Mouse (Mus musculus) hindbrain, embryonic 12.5 days (tissue): ENCODE measurements at regions not wholly inside any gene's neighbourhood (a gene's known extent, or its start where the extent isn't known, plus 50 kb on each side); places are given as distances from the start of the nearest gene placed in this dataset.

Experiments
- ATAC-seq: fragments of 200-750 bp; cut with Nextera tagmentation; 2 replicates; pipeline ENCODE4 v1.8.0; 2017; ENCODE audit warnings: moderate TSS enrichment; ENCODE audit not compliant: low FRiP score
- H3K27ac ChIP-seq: fragments of 300-500 bp; sonication (generic); 2 replicates; pipeline ENCODE4 v1.5.1; 2016; ENCODE audit warnings: mild to moderate bottlenecking
- H3K27me3 ChIP-seq: fragments of 300-500 bp; sonication (generic); 2 replicates; pipeline ENCODE4 v1.6.1; 2016; ENCODE audit warnings: mild to moderate bottlenecking
- H3K36me3 ChIP-seq: fragments of 300-500 bp; sonication (generic); 2 replicates; pipeline ENCODE4 v1.6.1; 2016; ENCODE audit warnings: mild to moderate bottlenecking
- H3K4me1 ChIP-seq: fragments of 300-500 bp; sonication (generic); 2 replicates; pipeline ENCODE4 v1.6.1; 2016
- H3K4me2 ChIP-seq: fragments of 300-500 bp; sonication (generic); replicated peaks from 2 replicates; pipeline ENCODE4 v1.6.1; 2016; ENCODE audit warnings: mild to moderate bottlenecking
- H3K4me3 ChIP-seq: fragments of 300-500 bp; sonication (generic); 2 replicates; pipeline ENCODE4 v1.5.1; 2016; ENCODE audit warnings: mild to moderate bottlenecking
- H3K9ac ChIP-seq: fragments of 300-500 bp; sonication (generic); 2 replicates; pipeline ENCODE4 v1.6.1; 2016; ENCODE audit warnings: mild to moderate bottlenecking, moderate library complexity
- H3K9me3 ChIP-seq: fragments of 300-500 bp; sonication (generic); replicated peaks from 2 replicates; pipeline ENCODE4 v1.6.1; 2016; ENCODE audit warnings: mild to moderate bottlenecking
- WGBS: fragments of 180-500 bp; shearing (Covaris S2); methylation state at CpG from one replicate; pipeline ENCODE4 v1.1.7; 2016; 5-methylcytosine and 5-hydroxymethylcytosine counted together

DNA sequence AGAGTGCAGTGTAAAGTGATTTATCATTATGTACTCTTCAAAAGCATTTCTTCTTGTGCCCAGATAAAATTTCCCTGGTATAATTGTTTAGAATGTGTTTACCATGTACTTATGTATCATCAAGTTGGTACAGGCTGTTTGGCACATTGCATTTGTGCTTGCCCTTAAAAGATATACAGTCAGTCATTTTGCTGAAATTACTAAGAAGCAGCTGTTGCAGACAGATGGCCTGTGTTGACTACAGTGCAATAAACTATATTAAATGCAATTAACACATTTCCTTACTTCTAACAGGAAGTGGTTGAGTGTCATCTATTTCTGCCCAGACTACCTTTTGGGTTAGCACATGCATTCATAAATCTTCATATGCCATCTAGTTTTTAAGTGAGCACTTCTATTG, 954.9 kb upstream of the 4931408C20Rik start:
- Histone ChIP-seq H3K4me3 (no peak overlapping the region), H3K27ac (no peak overlapping the region), H3K27me3 (no peaks in the 10 kb centered on the region), H3K9ac (no peak overlapping the region), H3K36me3 (no peaks in the 10 kb centered on the region), H3K4me1 (no peaks in the 10 kb centered on the region), H3K4me2 (no peak overlapping the region), H3K9me3 (no peaks in the 10 kb centered on the region)
- ATAC-seq = no peak

DNA sequence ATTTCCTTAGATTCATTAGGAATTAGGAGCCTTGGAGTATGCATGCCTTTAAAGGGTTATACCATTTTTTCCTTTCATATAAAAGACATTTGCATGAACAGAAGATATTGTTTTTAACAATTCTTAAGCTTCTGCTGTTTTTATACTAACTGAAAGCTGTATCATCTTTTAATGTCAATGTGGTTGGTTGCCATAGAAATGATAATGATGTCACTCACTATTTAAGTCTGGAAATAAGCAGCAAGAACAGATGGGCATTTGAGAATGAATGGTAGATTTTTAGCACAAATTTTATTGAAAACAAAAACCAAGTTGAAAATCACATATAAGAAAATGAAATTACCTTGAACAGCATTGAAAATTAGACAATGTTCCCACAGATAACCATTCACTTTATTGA, 941.8 kb upstream of the 4931408C20Rik start:
- no peak overlapping the region for H3K9ac ChIP-seq
- H3K4me1 ChIP-seq = no peaks in the 10 kb centered on the region
- no peaks in the 10 kb centered on the region for H3K27me3 ChIP-seq
- H3K9me3 ChIP-seq = no peaks in the 10 kb centered on the region
- no peak overlapping the region for H3K27ac ChIP-seq
- H3K36me3 ChIP-seq = no peaks in the 10 kb centered on the region
- H3K4me2 ChIP-seq = no peak overlapping the region
- no peak for ATAC-seq
- no peak overlapping the region for H3K4me3 ChIP-seq

DNA sequence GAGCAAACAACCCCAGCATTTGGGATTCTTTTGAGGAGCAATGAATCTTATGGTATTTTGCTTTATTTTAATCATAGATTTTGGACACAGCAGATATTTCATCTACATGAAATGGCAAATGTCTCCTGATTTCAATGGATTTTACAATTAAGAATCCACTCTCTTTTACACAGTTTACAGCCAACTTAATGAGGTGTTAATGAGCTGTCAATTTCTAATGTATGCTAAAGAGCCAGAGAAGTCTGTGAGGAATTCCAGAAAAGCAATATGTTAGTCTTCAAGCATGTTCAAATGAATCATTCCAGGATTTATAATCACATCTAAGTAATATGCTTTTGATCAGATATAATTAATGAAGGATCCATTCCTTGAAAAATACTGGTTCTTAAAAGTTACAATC, 929.0 kb upstream of the 4931408C20Rik start:
- no peaks in the 10 kb centered on the region for H3K36me3 ChIP-seq
- H3K4me1 ChIP-seq = no peaks in the 10 kb centered on the region
- H3K27me3 ChIP-seq = no peaks in the 10 kb centered on the region
- no peak overlapping the region for H3K4me2 ChIP-seq
- no peak for ATAC-seq
- H3K27ac ChIP-seq = no peak overlapping the region
- H3K4me3 ChIP-seq = no peak overlapping the region
- H3K9ac ChIP-seq = no peak overlapping the region
- no peaks in the 10 kb centered on the region for H3K9me3 ChIP-seq

DNA sequence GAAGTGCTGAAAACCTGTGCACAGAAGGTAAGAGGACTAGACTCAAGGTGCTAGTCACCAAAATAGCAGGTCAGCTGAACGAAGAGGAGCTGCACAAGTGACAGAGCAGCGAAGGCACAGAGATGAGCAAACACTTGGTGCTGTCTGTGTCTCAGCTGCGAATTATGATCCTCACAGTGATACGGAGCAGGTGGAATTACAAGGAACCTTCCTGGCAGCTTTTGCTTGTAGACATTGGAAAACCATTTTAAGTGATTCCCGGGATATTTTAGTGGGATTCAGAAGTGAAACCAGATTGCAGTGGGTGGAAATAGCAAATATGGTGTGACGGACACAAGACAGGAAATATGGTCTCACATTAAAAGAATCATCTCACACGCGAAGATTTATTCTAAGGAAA, 921.3 kb upstream of the 4931408C20Rik start:
- H3K36me3 ChIP-seq = no peaks in the 10 kb centered on the region
- H3K9me3 ChIP-seq = no peaks in the 10 kb centered on the region
- no peak overlapping the region for H3K9ac ChIP-seq
- no peak overlapping the region for H3K4me3 ChIP-seq
- no peak overlapping the region for H3K4me2 ChIP-seq
- WGBS = 86% methylated on average over 8 of the region's 8 CpGs
- no peaks in the 10 kb centered on the region for H3K4me1 ChIP-seq
- no peaks in the 10 kb centered on the region for H3K27me3 ChIP-seq
- H3K27ac ChIP-seq = no peak overlapping the region
- no peak for ATAC-seq

DNA sequence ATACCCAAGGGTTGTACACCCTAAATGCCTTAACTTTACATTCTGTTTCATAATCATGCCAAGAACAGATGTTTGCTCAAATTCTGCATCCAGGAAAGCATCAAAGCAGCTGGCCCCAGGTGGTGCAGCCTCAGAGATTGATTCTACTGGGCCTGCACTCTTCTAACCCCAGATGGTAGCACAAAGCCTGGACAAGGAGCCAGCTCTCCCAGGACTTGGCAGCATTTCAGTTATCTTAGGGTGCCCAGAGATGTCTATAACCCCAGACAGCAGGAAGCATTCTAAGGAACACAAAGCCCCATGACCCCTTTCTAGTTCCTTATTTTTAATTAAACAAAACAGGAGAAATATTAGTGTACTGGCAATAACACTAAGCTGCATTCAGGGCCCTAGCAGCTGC, 891.5 kb upstream of the 4931408C20Rik start:
- Histone ChIP-seq H3K9ac (no peak overlapping the region), H3K4me2 (no peak overlapping the region), H3K4me3 (no peak overlapping the region), H3K9me3 (no peaks in the 10 kb centered on the region), H3K4me1 (no peaks in the 10 kb centered on the region), H3K36me3 (no peaks in the 10 kb centered on the region), H3K27me3 (no peaks in the 10 kb centered on the region), H3K27ac (no peak overlapping the region)
- ATAC-seq = no peak; the same call in 1 of the 2 replicates

GRCm38 (mm10) chr1:27559426-27559825, 872.2 kb upstream of the 4931408C20Rik start:
- Histone ChIP-seq H3K4me1 (no peaks in the 10 kb centered on the region), H3K4me3 (no peak overlapping the region), H3K4me2 (no peak overlapping the region), H3K9me3 (no peaks in the 10 kb centered on the region), H3K36me3 (no peaks in the 10 kb centered on the region), H3K27me3 (no peaks in the 10 kb centered on the region), H3K27ac (no peak overlapping the region), H3K9ac (no peak overlapping the region)
- no peak for ATAC-seq

DNA sequence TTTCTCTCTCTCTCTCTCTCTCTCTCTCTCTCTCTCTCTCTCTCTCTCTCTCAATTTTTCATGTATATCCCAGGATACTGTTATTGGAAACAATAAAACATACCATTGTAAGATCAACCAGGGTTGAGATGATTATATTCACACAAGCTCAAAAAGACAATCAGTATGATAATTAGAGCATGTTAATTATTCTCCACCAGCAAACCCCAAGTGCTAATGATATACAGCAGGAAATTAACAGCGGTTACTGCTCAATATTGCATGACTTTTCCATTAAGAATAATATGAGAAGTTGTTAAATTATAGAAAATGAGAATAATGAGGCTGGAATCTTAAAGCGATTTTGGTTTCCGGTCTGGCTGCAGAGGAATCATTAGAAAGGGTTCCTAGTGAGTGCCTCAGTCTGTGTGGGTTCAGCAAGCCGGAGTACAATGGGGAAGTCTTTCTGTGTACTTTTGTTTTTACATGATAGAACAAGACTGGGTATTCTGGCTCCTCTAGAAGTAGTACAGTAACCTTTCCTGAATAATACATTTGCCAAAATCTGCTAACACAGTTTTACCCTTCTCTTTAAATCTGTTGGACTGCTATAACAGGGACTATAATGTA, 823.6 kb upstream of the 4931408C20Rik start:
- no peaks in the 10 kb centered on the region for H3K4me1 ChIP-seq
- H3K36me3 ChIP-seq = no peaks in the 10 kb centered on the region
- H3K9ac ChIP-seq = no peak overlapping the region
- no peak overlapping the region for H3K4me3 ChIP-seq
- ATAC-seq = peak; percentile 40; the same call in 1 of the 2 replicates
- H3K9me3 ChIP-seq = no peaks in the 10 kb centered on the region
- H3K27me3 ChIP-seq = no peaks in the 10 kb centered on the region
- H3K27ac ChIP-seq = no peak overlapping the region
- WGBS = 88% methylated on average over 4 of the region's 4 CpGs
- H3K4me2 ChIP-seq = no peak overlapping the region

DNA sequence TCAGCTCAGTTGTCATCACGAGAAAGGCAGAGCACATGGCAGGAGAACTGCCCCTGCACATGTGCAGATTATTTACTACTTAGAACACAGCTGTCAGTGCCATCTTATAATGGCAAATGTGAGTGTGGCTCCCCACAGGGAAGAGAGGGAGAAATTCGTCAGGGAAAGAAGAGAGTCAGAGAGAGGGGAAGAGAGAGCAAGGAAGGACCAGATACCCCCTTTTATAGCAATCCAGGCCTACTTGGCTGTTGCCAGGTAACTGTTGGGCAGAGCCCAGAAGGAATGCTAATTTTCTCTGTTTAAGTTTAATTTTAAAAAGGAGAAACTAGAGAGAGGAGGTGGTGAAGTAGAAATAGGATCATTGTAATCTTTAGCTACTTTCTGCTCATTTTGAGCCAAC, 816.5 kb upstream of the 4931408C20Rik start:
- no peaks in the 10 kb centered on the region for H3K9me3 ChIP-seq
- H3K4me3 ChIP-seq = no peak overlapping the region
- H3K36me3 ChIP-seq = no peaks in the 10 kb centered on the region
- no peaks in the 10 kb centered on the region for H3K4me1 ChIP-seq
- no peaks in the 10 kb centered on the region for H3K27me3 ChIP-seq
- no peak for ATAC-seq
- H3K27ac ChIP-seq = no peak overlapping the region
- H3K4me2 ChIP-seq = no peak overlapping the region
- WGBS = 50% methylated on average over 2 of the region's 2 CpGs
- H3K9ac ChIP-seq = no peak overlapping the region

GRCm38 (mm10) chr1:27478991-27479390, 791.7 kb upstream of the 4931408C20Rik start:
- H3K4me2 ChIP-seq = no peak overlapping the region
- H3K27me3 ChIP-seq = no peaks in the 10 kb centered on the region
- 80% methylated on average over 2 of the region's 2 CpGs for WGBS
- no peaks in the 10 kb centered on the region for H3K36me3 ChIP-seq
- no peak overlapping the region for H3K9ac ChIP-seq
- ATAC-seq = no peak
- no peak overlapping the region for H3K27ac ChIP-seq
- no peaks in the 10 kb centered on the region for H3K9me3 ChIP-seq
- no peaks in the 10 kb centered on the region for H3K4me1 ChIP-seq
- H3K4me3 ChIP-seq = no peak overlapping the region

DNA sequence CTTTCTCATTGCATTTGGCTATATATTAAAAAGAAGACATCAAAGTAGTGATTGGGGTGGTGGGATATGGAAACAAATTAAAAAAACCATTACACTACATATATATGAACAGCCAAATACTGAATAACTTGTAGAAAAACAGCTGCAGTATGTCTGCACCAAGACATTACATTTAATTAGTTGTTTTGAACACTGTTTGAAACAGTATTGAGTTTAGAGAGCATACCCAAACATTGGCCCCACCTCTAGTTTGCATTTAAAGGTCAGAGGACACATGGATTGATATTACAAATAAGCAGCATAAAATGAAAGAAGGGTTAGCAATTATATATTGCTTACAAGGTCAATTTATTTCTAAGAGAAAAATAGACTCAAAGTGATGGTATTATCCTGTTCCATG, 758.8 kb upstream of the 4931408C20Rik start:
- no peaks in the 10 kb centered on the region for H3K36me3 ChIP-seq
- H3K27me3 ChIP-seq = no peaks in the 10 kb centered on the region
- no peaks in the 10 kb centered on the region for H3K9me3 ChIP-seq
- no peak for ATAC-seq
- H3K27ac ChIP-seq = no peak overlapping the region
- H3K4me2 ChIP-seq = no peak overlapping the region
- H3K9ac ChIP-seq = no peak overlapping the region
- H3K4me1 ChIP-seq = no peaks in the 10 kb centered on the region
- H3K4me3 ChIP-seq = no peak overlapping the region
